Mouse (Mus musculus) brain, embryonic 14.5 days (tissue): ENCODE data around the gene Rftn1.

Experiments
- CTCF ChIP-seq: fragments of 200-500 bp; IDR thresholded peaks from 2 replicates; pipeline ENCODE4 v1.5.1; 2012; ENCODE audit warnings: inconsistent platforms, mild to moderate bottlenecking, moderate library complexity, borderline replicate concordance; ENCODE audit not compliant: insufficient read depth, insufficient read length; ENCODE audit errors: extremely low read depth
- POLR2A ChIP-seq: fragments of 200-500 bp; IDR thresholded peaks from 2 replicates; pipeline ENCODE4 v1.6.1; 2012; ENCODE audit warnings: mild to moderate bottlenecking, inconsistent platforms, borderline replicate concordance; ENCODE audit not compliant: poor library complexity, insufficient read depth, insufficient read length, severe bottlenecking; ENCODE audit errors: extremely low read depth

GRCm38 (mm10) chr17:49964471-49964870 is 226.0 kb downstream of the Rftn1 start:
- no peak for TF ChIP-seq POLR2A
- TF ChIP-seq CTCF, result no peak
